Mouse (Mus musculus) urinary bladder, postnatal 14 days (tissue): Measurements from ENCODE around the gene Smpd2.

ENCODE experiments used
- DNase-seq: peaks from one replicate; pipeline ENCODE4 v3.0.0; 2021; ENCODE audit warnings: low spot score

Smpd2 gene

DNA sequence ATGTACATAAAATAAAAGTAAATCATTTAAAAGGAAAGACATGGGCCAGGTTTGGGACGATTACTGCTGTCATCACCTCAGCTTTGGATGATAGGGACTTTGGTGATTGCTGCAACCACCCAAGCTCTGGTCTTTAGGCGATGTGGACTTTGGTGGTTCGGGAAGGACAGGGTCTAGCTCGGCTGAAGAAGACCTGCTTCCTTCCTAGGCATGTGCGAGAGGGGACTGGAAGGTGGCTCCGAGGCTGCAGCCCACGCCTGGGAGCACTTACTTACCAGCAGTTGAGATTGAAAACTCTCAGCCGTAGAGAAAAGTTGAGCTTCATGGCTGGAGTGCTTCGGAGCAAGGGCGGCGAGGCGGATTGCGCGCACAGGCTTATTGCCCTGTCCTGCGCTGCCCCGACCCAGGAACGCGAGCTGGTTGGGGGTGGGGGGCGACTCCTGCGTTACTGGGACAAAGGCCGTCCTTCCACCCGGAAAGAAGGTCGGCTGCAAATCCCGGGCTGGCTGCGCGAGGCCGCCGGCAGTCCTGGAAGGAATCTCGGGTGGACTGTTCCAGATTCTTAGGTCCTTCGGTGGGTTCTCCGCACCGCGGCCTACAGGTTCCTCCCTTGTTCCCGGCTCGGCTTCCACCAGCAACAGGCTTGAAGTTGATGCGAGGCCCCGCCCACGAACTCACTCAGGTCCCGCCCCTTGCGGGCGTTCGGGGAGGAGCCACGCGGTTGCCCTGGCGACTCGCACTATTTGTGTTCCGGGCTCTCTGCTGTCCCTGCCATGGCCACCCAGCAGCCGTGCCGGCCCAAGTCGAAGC is at the start of gene Smpd2, which contains the start of gene Ppil6:
Smpd2 (minus strand) TSS at position 662 of the 810 bp plus-strand sequence.
Ppil6 (plus strand) TSS at position 732 of the 810 bp plus-strand sequence.
- peak; percentile 96 for DNase-seq

GRCm38 (mm10) chr10:41538986-41539385 is 48.8 kb upstream of the Smpd2 start:
- DNase-seq, result no peak

- no peak for DNase-seq
These were observed 47.8 kb upstream of the Smpd2 start for GRCm38 (mm10) chr10:41537983-41538330.

- DNase-seq, result no peak
These were observed 47.2 kb upstream of the Smpd2 start for GRCm38 (mm10) chr10:41537226-41537982.

DNA sequence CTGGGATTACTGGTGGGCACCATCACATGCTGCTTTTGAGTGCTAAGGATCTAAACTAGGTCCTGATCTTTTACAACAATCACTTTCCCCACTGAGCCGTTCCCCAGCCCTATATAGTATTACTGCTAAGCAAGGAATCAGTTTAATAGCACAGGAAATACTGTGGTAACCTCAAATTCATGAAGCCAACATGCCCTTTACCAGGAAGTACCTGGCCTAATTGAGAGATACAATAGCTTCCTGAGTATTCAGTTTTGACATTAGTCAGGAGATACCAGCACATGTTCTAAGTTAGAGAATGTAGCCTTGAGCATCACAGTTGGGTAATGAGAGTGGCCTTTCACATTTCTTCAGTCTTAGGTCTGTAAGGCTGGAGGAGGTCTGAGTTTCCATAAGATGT is 46.5 kb upstream of the Smpd2 start:
- no peak for DNase-seq

GRCm38 (mm10) chr10:41535991-41536390 is 45.8 kb upstream of the Smpd2 start:
- DNase-seq, result no peak

DNA sequence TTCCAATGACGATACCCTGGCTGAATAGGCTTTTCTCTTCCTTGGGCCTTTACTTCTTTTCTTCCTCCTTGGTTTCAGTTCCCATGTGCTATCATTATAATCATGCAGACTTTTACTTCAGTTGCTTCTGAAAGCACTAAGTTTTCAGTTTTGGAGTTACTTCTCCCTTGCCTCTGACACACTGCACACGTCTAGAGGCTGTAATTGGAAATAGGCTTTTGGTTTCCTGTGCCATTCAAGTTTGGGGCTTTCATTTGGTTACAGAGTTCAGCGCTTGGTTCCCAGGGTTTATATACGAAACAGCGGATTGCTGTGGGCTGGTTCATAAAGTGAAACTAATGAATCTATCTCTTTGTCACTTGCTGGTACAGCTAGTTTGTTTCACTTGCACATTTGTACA is 39.8 kb upstream of the Smpd2 start:
- no peak for DNase-seq

- no peak for DNase-seq
These were observed 35.5 kb upstream of the Smpd2 start for GRCm38 (mm10) chr10:41525696-41526095.

DNA sequence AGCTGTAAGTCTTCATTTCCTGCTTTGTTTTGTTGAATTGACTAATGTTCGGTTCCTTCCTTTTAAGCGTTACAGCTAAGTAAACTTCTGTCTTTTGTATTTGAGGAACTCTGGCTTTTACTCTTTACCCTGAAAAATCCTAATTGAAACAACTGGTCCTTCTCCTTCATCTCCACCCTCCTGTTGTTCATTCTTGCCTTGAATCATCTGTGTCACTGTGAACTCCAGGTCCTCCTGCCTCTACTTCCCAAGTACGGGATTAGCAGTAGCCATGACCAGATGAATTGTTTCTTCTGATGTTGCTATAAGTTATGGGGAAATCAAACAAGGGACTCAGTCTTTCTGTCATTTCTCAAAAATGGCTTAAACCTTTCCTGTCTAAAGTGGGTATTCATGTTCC is 33.2 kb upstream of the Smpd2 start:
- DNase-seq, result no peak

DNA sequence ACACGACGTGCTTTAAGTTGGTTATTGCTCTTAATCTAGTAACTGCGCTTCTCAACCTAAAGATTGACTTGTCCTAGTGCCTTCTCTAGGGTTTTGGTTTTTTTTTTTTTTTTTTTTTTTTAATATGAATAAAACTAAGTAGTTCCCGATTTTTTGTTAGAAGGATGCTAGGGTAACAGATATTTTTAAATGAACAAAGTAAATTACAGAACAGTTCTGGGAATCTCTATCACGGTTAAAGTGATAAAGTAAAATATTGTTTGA is 30.2 kb upstream of the Smpd2 start:
- no peak for DNase-seq

DNA sequence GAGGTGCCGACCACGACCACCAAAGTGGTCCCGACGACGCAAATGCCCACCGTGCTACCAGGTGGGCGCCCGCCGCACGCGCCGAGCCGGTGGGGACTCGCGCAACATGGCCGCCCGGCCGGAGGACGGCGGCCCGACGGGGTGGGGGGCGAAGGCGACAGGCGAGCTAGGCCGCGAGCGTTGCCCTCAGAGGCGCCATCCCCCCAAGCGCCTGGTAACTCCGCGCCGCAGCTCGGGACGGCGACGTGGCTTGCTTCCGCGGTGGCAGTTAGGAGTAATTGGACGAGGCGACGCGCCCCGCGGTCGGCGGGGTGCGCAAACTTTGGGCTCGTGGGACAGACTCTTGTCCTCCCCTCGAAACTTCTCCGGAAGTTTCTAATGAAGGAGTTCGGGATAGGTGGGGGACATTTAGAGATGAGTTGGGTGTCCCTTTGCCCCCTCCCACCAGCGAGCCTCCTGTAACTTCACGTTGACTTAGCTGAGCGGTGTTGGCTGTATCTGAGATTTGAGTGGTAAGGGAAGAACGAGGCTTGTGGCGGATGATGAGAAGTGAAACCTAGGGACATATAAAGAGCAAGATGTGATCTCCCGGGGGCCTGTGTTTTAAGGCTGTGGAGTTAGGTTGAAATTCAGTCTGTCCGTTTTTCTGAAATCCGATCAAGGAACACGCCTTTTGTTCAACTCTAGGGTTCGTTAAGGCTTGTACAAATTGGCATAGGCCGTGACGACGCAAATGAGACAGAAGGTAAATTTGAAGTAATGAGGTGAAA is 29.7 kb upstream of the Smpd2 start:
- peak; percentile 46 for DNase-seq

DNA sequence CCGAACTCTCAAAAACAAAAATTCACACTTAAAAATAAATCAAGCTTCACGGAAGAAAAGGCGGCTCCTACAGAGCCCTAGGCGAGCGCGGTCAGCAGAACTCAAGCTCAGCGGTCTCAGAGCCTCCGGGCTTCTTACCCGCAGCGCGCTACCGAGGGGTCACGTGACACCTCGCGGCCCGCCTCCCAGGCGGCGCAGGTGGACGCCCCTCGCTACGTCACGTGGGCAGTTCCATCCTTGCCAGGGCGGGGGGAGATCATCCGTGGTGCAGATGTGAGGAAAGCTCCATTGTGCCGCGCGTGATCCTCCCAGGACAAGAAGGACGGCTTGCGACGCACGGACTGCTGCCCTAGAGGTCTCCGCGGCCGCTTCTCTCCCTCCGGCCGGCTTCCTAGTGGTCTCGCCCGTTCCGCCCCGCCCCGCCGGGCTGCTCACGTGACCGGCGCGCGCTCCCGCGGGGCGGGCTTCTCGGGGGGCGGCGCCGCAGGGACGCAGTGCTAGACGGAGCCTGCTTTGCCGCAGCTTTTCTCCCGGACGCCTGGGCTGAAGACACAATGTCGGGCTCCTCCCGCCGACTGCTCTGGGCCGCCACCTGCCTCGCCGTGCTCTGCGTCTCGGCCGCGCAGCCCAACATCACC is 28.9 kb upstream of the Smpd2 start, which contains the start of gene Cd164:
Cd164 (plus strand) TSS at position 434 of the 638 bp plus-strand sequence.
- peak; percentile 91 for DNase-seq

DNA sequence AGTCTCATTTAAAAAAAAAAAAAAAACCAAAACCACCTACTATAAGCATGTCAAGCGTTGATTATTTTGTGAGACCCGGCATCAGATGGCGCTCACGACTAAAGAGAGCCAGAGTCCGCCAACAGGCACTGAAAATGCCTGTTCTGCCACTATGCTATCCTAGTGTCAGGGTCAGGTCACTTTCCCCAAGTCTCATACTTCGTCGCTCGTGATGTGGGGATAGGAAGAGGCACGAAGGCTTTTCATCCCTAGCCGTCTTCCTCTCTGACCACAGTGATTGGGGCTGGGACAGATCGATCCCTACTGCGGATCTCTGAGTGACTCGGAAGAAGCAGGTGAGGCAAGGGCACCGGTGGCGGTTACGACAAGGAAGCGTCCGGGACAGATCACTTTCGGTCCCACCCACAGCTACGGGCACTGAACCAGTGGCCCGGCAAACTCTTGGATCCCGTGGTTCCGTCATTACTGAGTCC is 28.4 kb upstream of the Smpd2 start:
- peak; percentile 77 for DNase-seq

GRCm38 (mm10) chr10:41514921-41515320 is 24.8 kb upstream of the Smpd2 start:
- DNase-seq, result no peak

DNA sequence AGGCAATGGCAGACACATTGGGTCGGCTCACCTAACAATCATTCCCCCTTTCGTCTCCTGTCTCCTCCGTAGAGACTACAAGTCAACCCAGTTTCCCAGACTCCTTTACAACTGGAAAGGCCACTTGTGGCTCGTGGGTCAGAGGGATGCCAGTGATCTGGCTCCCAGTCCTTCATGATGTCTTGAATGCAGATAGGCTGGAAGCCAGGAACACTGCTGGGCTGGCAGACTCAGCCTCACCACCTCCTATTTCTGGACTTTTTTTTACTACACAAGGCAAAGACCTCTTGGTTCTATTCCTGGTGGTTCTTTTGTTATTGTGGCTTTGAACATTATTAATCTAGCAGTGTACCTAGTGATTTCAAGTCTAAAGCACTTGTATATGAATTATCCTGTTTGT is 24.1 kb upstream of the Smpd2 start:
- no peak for DNase-seq

DNA sequence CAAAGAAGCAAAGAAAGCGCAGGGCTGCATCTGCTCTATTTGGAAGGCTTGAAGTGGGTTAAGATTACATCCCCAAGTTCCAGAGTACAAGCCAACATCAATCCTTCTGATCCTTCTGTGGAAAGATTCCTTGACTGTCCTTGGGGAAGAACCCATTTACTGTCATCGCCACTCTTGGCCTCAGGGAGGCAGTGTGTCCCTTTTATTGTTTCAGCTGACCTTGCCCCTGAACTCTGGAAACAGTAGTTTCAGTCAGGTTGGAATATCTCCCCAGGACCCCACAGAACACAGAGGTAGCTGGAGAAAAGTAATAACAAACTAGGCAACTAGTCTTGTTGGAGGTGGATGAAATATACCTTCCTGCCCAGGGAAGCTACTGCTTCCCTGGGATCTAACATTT is 19.0 kb upstream of the Smpd2 start:
- DNase-seq, result no peak

- peak; percentile 70 for DNase-seq
These were observed 15.3 kb upstream of the Smpd2 start for GRCm38 (mm10) chr10:41505446-41505845.

DNA sequence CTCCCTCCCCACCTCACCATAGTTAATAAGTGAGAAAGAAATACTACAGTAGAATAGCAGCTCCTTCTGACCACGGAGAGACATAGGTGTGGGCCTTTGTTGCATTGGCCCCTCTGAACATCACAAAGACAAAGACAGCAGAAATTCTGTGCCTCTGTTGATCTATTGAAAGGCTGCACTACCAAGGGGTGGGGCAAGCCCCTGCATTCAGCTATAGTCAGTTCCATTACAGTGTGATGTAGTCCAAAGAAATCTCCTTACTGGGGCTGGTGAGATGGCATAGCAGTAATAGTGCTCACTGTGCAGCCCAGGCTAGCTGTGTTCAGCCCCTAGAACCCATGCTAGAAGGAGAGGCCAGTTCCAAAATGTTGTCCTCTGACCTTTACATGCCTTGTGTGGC is 14.8 kb upstream of the Smpd2 start:
- DNase-seq, result no peak

GRCm38 (mm10) chr10:41500941-41501340 is 10.8 kb upstream of the Smpd2 start:
- DNase-seq, result no peak

DNA sequence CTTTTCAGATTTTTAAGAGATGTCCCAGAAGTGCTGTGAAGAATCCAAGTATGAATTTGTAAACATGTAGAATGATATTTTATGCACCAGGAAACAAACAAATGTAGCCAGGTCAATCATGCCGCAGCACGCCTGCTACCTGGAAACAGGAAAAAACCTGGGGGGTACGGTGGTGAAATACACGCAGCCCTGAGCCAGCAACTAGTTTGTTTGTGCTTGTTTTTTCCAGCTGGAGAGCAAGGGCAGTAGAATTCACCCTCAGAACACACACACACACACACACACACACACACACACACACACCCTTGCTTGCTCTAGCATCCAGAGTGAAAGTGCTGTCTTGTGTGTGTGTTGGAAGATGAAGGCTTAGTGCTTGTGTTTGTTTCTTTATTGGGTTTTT is 942 bp upstream of the Smpd2 start:
- DNase-seq, result peak; percentile 57

DNA sequence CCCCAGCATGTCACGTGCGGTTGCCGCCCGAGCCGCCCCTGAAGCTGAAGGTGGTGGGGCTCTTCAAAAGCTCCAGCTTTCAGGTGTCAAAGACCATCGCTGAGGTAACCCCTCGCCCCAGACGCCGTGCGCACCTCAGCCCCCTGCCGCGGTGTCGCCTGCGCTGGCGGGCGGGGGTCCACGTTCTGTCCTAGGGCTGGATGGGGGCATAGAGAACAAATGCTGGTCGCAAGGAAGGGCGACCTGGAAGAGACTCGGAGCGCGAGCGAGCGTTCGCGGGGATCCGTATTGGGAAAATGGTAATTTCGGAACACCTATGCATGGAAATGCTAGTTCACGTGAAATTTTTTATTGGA is 327 bp upstream of the Smpd2 start:
- no peak for DNase-seq

GRCm38 (mm10) chr10:41489294-41489693 is 875 bp downstream of the Smpd2 start:
- DNase-seq, result no peak
